In genomic region chr1:39895097-39895496, GRCm38 (mm10) we compare ENCODE assay signal across 12 mouse cellular contexts. TPM values are rescaled to one million over a fixed set of nuclear protein-coding genes. Genes with fewer than 3 reads are reported as not detected.
A peak's percentile ranks its signal among the peaks of the same experiment; 100 is the strongest.
DNase-seq lines count a peak whose midpoint lies in the region; ATAC-seq lines count a peak whose summit lies in the region.
"Had no signal": no experiment of that assay in that cellular context is flagged by ENCODE, and none has a peak within 500 bp of the region (broad histone marks: within the 10 kb centered on the region; RNA-seq: fewer than 3 reads in every experiment).

No protein-coding gene starts in this region.

- H3K27me3 ChIP-seq in heart, embryonic 16.5 days (ENCODE audit: control insufficient read depth, insufficient read depth, low read length) = no peaks in the 10 kb centered on the region
- H3K27me3 ChIP-seq: hindbrain, embryonic 13.5 days had no signal

- 0 out of 2 replicates have a peak overlapping the region, but pooled peaks have one; percentile 15 for H3K27ac ChIP-seq in heart, embryonic 16.5 days (ENCODE audit: low read length)
- H3K27ac ChIP-seq: hindbrain, embryonic 13.5 days; liver, embryonic 15.5 days had no signal

- no peak overlapping the region for H3K4me3 ChIP-seq in heart, embryonic 16.5 days (ENCODE audit: low read length)
- H3K4me3 ChIP-seq: hindbrain, embryonic 13.5 days; liver, embryonic 15.5 days had no signal

- WGBS in heart, embryonic 16.5 days = 25% methylated on average over 2 of the region's 2 CpGs

- ATAC-seq in heart, embryonic 16.5 days (replicated peaks; ENCODE audit: extremely low read depth, insufficient read depth, low FRiP score) = no peak; the same call in 1 of the 2 replicates
- peak; percentile 23 for ATAC-seq in granulocyte monocyte progenitor cell, adult 5-6 weeks (replicated peaks; ENCODE audit: poor library complexity, severe bottlenecking)

- H3K4me2 ChIP-seq in heart, embryonic 16.5 days (ENCODE audit: low read depth, low read length) = no peak overlapping the region
- H3K4me2 ChIP-seq: hindbrain, embryonic 13.5 days; liver, embryonic 15.5 days had no signal

- no peak for DNase-seq in heart, postnatal 36 days
- peak; percentile 43 for DNase-seq in urinary bladder, postnatal 14 days (ENCODE audit: low spot score)
- DNase-seq in urinary bladder, postnatal 4 days (ENCODE audit: low spot score in 2 of 2) = no peak
- DNase-seq in thymus, postnatal 14 days = no peak
- DNase-seq in kidney, adult 8-10 months = no peak
- DNase-seq: embryo, embryonic 11 days; kidney, postnatal 4 days; thymus, adult 2 months had no signal

- H3K9ac ChIP-seq in heart, embryonic 16.5 days (ENCODE audit: low read length) = no peak overlapping the region
- H3K9ac ChIP-seq: hindbrain, embryonic 13.5 days; liver, embryonic 15.5 days had no signal

- H3K9me3 ChIP-seq in heart, embryonic 16.5 days (replicated peaks; ENCODE audit: control insufficient read depth, low read length) = no peaks in the 10 kb centered on the region
- H3K9me3 ChIP-seq: hindbrain, embryonic 13.5 days; liver, embryonic 15.5 days had no signal

- peaks cover 17% of the 10 kb centered on the region for H3K4me1 ChIP-seq in heart, embryonic 16.5 days (ENCODE audit: control insufficient read depth, insufficient read depth, low read length)

- H3K36me3 ChIP-seq in heart, embryonic 16.5 days (ENCODE audit: control insufficient read depth, insufficient read depth) = no peaks in the 10 kb centered on the region
- H3K36me3 ChIP-seq: hindbrain, embryonic 13.5 days; liver, embryonic 15.5 days had no signal

- intact Hi-C loops in heart, postnatal 36 days (cut with DNase I) = no loop called here

RNA-seq across cellular contexts. Expression of gene Map4k4, which starts 5.6 kb away (rescaled TPM):
- polyA plus RNA-seq in heart, embryonic 16.5 days (2015; fragmentation: Nextera tagmentation; extraction: Ambion mirVana) = 14.7 and 23.8 TPM in 2 replicates
- total RNA-seq in heart, postnatal 36 days (2021) = 100 to 1,000 TPM; 158 to 163 TPM
- 24.6 and 38.5 TPM in 2 replicates for total RNA-seq in granulocyte monocyte progenitor cell, adult 5-6 weeks (2014; fragmentation: Nextera tagmentation)
- total RNA-seq in granulocyte monocyte progenitor cell, adult 5-6 weeks (2017) = 58.2 and 64.7 TPM in 2 replicates
